Mouse (Mus musculus) neural tube, embryonic 15.5 days (tissue): ENCODE results near the gene Mea1. TPM values are rescaled to one million over a fixed set of nuclear protein-coding genes. Genes with fewer than 3 reads are reported as not detected.

Experiments
- ATAC-seq: fragments of 200-750 bp; cut with Nextera tagmentation; 2 replicates; pipeline ENCODE4 v1.8.0; 2017; ENCODE audit warnings: mild to moderate bottlenecking, moderate TSS enrichment, moderate library complexity; ENCODE audit not compliant: low FRiP score
- H3K27ac ChIP-seq: fragments of 300-500 bp; sonication (generic); replicated peaks from 2 replicates; pipeline ENCODE4 v1.5.1; 2015; ENCODE audit warnings: mild to moderate bottlenecking, inconsistent platforms
- H3K27me3 ChIP-seq: fragments of 300-500 bp; sonication (generic); replicated peaks from 2 replicates; pipeline ENCODE4 v1.6.1; 2015; ENCODE audit warnings: inconsistent platforms
- H3K36me3 ChIP-seq: fragments of 300-500 bp; sonication (generic); 2 replicates; pipeline ENCODE4 v1.6.1; 2015; ENCODE audit warnings: inconsistent platforms
- H3K4me1 ChIP-seq: fragments of 300-500 bp; sonication (generic); 2 replicates; pipeline ENCODE4 v1.6.1; 2015; ENCODE audit warnings: inconsistent platforms
- H3K4me2 ChIP-seq: fragments of 300-500 bp; sonication (generic); 2 replicates; pipeline ENCODE4 v1.6.1; 2015; ENCODE audit warnings: inconsistent platforms, mild to moderate bottlenecking, moderate library complexity
- H3K4me3 ChIP-seq: fragments of 300-500 bp; sonication (generic); replicated peaks from 2 replicates; pipeline ENCODE4 v1.5.1; 2015; ENCODE audit warnings: mild to moderate bottlenecking, inconsistent platforms
- H3K9ac ChIP-seq: fragments of 300-500 bp; sonication (generic); replicated peaks from 2 replicates; pipeline ENCODE4 v1.6.1; 2015; ENCODE audit warnings: mild to moderate bottlenecking, inconsistent platforms
- H3K9me3 ChIP-seq: fragments of 300-500 bp; sonication (generic); replicated peaks from 2 replicates; pipeline ENCODE4 v1.6.1; 2016; ENCODE audit warnings: inconsistent platforms
- WGBS: fragments of 180-500 bp; shearing (Covaris S2); methylation state at CpG from one replicate; pipeline ENCODE4 v1.1.7; 2015; ENCODE audit warnings: mixed read lengths; 5-methylcytosine and 5-hydroxymethylcytosine counted together
- polyA plus RNA-seq: library from polyadenylated mRNA; unstranded; fragments of >200 nt; fragmentation: Nextera tagmentation; extraction: Ambion mirVana; gene quantifications from 2 replicates; pipeline ENCODE4 v1.2.1, GENCODE M21; 2015

Gene Mea1
- polyA plus RNA-seq, 1 experiment from 2014 or later: 308 TPM

DNA sequence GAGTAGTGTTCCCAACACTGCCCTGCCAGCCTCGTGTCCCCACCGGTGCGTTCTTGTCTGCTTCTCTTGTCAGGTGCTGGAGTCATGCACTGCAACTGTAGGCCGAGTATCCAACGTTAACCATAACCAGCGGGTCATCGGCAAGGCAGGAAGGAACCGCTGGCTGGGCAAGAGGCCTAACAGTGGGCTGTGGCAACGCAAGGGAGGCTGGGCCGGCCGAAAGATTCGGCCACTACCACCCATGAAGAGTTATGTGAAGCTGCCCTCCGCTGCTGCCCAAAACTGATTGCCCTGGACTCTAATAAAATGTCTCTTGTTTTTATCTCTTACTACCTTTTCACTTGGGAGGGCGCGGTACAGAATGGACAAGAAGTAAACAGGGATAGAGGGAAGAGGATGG lies 28.8 kb upstream of the Mea1 start:
- H3K36me3 ChIP-seq: peaks cover 31% of the 10 kb centered on the region
- H3K4me1 ChIP-seq: peaks cover 58% of the 10 kb centered on the region
- H3K27ac ChIP-seq: peak overlapping the region; percentile 98
- no peak for ATAC-seq
- peak overlapping the region; percentile 91 for H3K9ac ChIP-seq
- WGBS: 29% methylated on average over 15 of the region's 15 CpGs
- H3K4me2 ChIP-seq: peak overlapping the region; percentile 87
- H3K27me3 ChIP-seq: no peaks in the 10 kb centered on the region
- H3K4me3 ChIP-seq: peak overlapping the region; percentile 72
- no peaks in the 10 kb centered on the region for H3K9me3 ChIP-seq

DNA sequence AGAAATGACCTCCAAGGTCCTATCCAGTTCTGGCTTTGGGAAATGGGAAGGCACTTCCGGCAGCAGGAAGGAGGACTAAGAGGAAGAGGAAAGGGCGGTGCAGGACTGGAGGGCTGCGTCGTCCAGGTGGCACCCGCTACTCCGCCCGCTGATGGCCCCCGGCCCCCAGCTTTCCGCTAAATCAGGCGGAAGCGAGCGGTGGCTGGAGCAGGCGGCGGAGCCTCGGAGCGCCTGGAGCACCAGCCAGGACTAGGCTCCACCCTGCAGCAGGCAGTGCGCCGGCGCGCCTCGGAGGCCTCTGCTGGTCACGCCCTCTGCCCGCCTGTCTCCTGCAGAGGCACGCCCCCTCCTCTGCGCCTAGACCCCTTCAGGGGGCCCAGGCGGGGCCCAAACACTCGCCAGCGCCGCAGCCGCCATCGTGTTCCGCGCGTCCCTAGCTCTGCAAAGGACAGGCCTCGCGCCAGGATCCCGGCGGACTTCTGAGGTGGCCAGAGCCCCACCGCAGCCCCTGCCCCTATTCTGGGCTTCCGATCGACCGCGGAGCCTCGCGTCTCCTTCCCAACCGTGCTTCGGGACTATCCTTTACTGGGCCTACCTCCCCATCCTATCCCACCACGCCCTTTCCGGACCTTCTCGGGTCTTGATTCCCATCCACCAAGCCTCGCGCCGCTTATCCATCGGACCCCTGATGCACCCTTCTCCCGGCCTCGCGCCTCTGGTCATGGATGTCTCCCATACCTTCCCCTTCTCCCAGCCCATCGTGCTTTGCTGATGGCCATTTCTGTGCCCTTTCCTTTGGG lies 28.2 kb upstream of the Mea1 start, which contains the start of gene Cul7:
TSS of gene Cul7 (plus strand) at position 106 of the 800 bp plus-strand sequence.
- Histone ChIP-seq H3K4me2 (peak within 1 kb of the TSS; percentile 87), H3K9me3 (no peaks in the 10 kb centered on the region), H3K4me1 (peaks cover 54% of the 10 kb centered on the region), H3K4me3 (peak within 1 kb of the TSS; percentile 72), H3K36me3 (peaks cover 34% of the 10 kb centered on the region), H3K9ac (peak within 1 kb of the TSS; percentile 91), H3K27ac (peak within 1 kb of the TSS; percentile 98), H3K27me3 (no peaks in the 10 kb centered on the region)
- ATAC-seq: peak; percentile 94
- under 1% methylated on average over 57 of the region's 58 CpGs for WGBS

DNA sequence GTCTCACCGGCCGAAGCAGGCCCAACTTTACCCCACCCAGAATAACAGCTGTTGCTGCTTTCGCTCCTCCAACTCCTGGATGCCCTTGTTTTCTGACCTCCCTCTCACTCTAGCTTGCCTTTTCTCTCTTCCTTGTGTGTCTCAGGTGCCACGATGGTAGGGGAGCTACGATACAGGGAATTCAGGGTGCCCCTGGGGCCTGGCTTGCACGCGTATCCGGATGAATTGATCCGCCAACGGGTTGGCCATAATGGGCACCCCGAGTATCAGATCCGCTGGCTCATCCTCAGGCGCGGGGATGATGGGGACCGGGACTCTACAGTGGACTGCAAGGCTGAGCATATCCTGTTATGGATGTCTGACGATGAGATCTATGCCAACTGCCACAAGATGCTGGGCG lies 27.3 kb upstream of the Mea1 start:
- Histone ChIP-seq H3K27ac (peak overlapping the region; percentile 98), H3K9ac (peak overlapping the region; percentile 91), H3K4me3 (peak overlapping the region; percentile 72), H3K4me2 (peak overlapping the region; percentile 87), H3K36me3 (peaks cover 43% of the 10 kb centered on the region), H3K9me3 (no peaks in the 10 kb centered on the region), H3K4me1 (peaks cover 56% of the 10 kb centered on the region), H3K27me3 (no peaks in the 10 kb centered on the region)
- WGBS: 65% methylated on average over 17 of the region's 17 CpGs
- ATAC-seq: no peak

DNA sequence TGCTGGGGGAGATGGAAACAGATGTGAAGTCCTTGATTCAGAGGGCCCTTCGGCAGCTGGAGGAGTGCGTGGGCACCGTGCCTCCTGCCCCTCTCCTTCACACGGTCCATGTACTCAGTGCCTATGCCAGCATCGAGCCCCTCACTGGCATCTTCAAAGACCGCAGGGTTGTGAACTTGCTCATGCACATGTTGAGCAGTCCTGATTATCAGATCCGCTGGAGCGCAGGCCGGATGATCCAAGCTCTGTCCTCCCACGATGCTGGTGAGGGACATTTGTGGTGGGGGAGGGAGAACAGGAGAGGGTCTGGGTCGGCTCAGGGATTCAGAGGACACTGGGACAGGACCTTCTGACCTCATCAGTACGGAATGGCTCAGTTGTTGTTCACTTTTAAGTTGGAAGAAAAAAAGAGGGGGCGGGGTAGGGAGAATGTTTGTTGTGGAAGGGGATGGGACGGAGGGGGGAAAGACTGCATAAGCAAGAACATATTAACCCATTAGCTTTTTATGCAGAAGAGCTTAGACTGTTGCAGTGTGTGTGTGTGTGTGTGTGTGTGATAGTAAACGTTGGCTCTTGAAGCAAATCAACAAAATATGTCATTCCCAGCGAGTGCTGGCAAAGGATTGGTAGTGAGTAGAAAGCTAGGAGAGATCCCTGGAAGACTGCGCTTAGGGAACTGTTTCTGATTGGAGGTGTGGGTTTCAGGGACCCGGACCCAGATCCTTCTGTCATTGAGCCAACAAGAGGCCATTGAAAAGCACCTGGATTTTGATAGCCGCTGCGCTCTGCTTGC lies 26.6 kb upstream of the Mea1 start:
- Histone ChIP-seq H3K27me3 (no peaks in the 10 kb centered on the region), H3K36me3 (peaks cover 49% of the 10 kb centered on the region), H3K9me3 (no peaks in the 10 kb centered on the region), H3K27ac (peak overlapping the region; percentile 98), H3K4me1 (peaks cover 51% of the 10 kb centered on the region), H3K4me2 (peak overlapping the region; percentile 87), H3K4me3 (peak overlapping the region; percentile 72), H3K9ac (peak overlapping the region; percentile 91)
- ATAC-seq: no peak
- 74% methylated on average over 20 of the region's 20 CpGs for WGBS

DNA sequence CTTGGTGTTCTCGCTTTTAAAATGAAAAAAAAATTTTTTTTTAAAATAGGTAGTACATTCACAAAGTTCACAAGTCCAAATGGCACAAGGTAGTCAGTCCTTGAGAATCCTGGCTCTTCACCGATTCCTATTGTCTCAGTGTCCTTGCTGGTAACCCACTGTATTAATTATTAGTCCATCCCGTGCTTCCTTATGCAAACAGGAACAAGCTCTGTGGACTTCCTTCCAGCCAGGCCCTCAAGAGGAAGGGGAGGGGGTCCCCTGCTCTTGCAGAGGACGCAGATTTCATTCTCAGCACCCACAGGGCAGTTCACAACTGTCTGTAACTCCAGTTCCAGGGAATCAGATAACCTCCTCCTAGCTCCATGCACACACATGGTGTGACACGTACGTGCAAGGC lies 22.5 kb upstream of the Mea1 start:
- Histone ChIP-seq H3K9ac (no peak overlapping the region), H3K9me3 (no peaks in the 10 kb centered on the region), H3K36me3 (peaks cover 84% of the 10 kb centered on the region), H3K27ac (no peak overlapping the region), H3K4me3 (no peak overlapping the region), H3K4me1 (peaks cover 31% of the 10 kb centered on the region), H3K4me2 (no peak overlapping the region), H3K27me3 (no peaks in the 10 kb centered on the region)
- WGBS: 90% methylated on average over 6 of the region's 6 CpGs
- no peak for ATAC-seq

DNA sequence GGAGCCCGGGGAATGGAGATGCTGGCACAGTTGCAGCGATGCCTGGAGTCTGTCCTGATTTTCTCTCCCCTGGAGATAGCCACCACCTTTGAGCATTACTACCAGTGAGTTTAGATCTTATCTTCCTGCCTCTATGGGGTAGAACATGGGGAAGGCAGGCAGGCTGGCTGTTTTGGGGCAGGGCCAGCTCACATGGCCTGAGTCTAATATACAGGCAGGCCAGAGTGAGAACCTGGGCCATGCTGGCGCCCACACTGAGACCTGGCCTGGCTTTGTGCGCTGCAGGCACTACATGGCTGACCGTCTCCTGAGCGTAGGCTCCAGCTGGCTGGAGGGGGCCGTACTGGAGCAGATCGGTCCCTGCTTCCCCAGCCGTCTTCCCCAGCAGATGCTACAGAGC lies 17.2 kb upstream of the Mea1 start:
- no peaks in the 10 kb centered on the region for H3K4me1 ChIP-seq
- peaks cover 97% of the 10 kb centered on the region for H3K36me3 ChIP-seq
- H3K27ac ChIP-seq: no peak overlapping the region
- no peak for ATAC-seq
- WGBS: 95% methylated on average over 9 of the region's 9 CpGs
- no peaks in the 10 kb centered on the region for H3K27me3 ChIP-seq
- no peak overlapping the region for H3K4me2 ChIP-seq
- H3K9me3 ChIP-seq: no peaks in the 10 kb centered on the region
- no peak overlapping the region for H3K9ac ChIP-seq
- H3K4me3 ChIP-seq: no peak overlapping the region

DNA sequence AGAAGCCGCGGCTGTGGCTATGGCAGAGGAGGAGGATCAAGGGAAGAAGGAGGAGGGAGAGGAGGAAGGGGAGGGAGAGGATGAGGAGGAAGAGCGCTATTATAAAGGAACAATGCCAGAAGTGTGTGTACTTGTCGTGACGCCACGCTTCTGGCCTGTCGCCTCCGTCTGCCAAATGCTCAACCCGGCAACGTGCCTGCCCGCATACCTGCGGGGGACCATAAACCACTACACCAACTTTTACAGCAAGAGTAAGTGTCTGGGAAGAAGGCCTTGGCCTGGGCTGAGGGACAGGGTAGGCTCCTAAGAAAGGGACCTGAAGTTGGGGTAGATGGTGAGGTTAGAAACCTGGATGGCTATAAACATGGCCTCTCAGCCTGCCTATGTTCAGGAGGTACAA lies 16.6 kb upstream of the Mea1 start:
- Histone ChIP-seq H3K9me3 (no peaks in the 10 kb centered on the region), H3K4me2 (no peak overlapping the region), H3K27ac (no peak overlapping the region), H3K4me1 (no peaks in the 10 kb centered on the region), H3K36me3 (peaks cover 96% of the 10 kb centered on the region), H3K9ac (no peak overlapping the region), H3K27me3 (no peaks in the 10 kb centered on the region), H3K4me3 (no peak overlapping the region)
- no peak for ATAC-seq
- 92% methylated on average over 12 of the region's 12 CpGs for WGBS

DNA sequence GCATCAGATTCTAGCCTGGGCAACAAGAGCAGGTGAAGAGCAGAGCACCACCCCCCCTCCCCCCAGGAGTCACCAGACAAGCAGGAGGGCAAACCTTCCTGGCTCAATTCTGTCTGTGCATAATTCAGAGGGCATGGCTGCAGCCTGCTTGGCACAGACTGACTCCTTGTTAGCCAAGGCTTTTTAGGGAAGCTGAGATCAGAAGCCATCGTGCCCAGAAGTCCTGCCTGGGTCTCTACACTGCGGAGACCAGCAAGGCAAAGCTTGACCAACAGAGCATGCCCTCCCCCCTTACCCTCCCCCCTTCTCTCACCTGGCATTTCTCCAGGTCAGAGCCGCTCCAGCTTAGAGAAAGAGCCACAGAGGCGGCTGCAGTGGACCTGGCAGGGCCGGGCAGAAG lies 15.9 kb upstream of the Mea1 start:
- H3K4me3 ChIP-seq: no peak overlapping the region
- H3K27me3 ChIP-seq: no peaks in the 10 kb centered on the region
- H3K4me1 ChIP-seq: no peaks in the 10 kb centered on the region
- no peak overlapping the region for H3K27ac ChIP-seq
- 90% methylated on average over 4 of the region's 5 CpGs for WGBS
- H3K9ac ChIP-seq: no peak overlapping the region
- H3K36me3 ChIP-seq: peaks cover 92% of the 10 kb centered on the region
- ATAC-seq: no peak
- no peak overlapping the region for H3K4me2 ChIP-seq
- H3K9me3 ChIP-seq: no peaks in the 10 kb centered on the region

DNA sequence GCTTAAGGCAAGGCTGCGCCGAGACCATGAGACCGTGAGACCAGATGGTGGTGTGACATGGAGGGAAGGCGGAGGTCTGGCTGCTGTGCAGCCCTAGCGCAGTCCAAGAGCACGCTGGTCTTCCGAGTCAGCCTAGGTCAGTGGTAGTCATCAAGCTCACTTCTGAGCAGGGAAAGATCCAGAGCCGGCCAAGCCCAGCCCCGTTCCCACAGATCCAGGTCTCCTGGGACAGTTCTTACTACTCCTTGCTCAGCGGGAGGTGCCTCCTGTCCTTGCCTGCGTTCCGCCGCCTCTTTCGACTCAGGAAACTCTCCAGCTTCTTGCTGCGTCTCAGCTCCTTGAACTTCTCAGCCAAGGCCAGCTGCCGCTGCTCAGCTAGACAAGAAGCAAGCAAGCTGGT lies 10.9 kb upstream of the Mea1 start:
- H3K4me2 ChIP-seq: no peak overlapping the region
- 91% methylated on average over 16 of the region's 16 CpGs for WGBS
- H3K27ac ChIP-seq: no peak overlapping the region
- no peak overlapping the region for H3K4me3 ChIP-seq
- peaks cover 2% of the 10 kb centered on the region for H3K4me1 ChIP-seq
- no peaks in the 10 kb centered on the region for H3K27me3 ChIP-seq
- H3K9me3 ChIP-seq: no peaks in the 10 kb centered on the region
- no peak for ATAC-seq
- H3K9ac ChIP-seq: no peak overlapping the region
- H3K36me3 ChIP-seq: peaks cover 61% of the 10 kb centered on the region

DNA sequence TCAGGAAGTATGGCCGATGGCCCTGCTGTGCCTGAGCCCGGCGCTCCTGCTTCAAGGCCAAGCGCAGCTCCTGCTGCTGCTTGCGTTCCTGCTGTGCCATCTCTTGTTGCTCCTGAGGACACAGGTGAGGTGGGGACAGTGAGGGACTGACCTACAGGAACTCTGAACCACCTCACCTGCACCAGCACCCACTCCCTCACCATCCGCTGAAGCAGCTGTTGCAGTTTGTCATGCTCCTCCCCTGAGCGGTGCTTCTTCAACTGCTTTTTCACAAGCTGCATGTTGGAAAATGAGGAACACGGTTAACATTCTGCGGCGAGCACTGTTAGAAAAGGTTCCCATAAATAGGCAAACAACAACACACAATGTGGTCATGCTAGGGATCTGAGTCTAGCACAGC lies 8.7 kb upstream of the Mea1 start:
- Histone ChIP-seq H3K4me1 (peaks cover 20% of the 10 kb centered on the region), H3K9me3 (no peaks in the 10 kb centered on the region), H3K36me3 (peaks cover 43% of the 10 kb centered on the region), H3K27me3 (no peaks in the 10 kb centered on the region), H3K27ac (no peak overlapping the region), H3K9ac (no peak overlapping the region), H3K4me3 (no peak overlapping the region), H3K4me2 (no peak overlapping the region)
- no peak for ATAC-seq
- 96% methylated on average over 10 of the region's 10 CpGs for WGBS

DNA sequence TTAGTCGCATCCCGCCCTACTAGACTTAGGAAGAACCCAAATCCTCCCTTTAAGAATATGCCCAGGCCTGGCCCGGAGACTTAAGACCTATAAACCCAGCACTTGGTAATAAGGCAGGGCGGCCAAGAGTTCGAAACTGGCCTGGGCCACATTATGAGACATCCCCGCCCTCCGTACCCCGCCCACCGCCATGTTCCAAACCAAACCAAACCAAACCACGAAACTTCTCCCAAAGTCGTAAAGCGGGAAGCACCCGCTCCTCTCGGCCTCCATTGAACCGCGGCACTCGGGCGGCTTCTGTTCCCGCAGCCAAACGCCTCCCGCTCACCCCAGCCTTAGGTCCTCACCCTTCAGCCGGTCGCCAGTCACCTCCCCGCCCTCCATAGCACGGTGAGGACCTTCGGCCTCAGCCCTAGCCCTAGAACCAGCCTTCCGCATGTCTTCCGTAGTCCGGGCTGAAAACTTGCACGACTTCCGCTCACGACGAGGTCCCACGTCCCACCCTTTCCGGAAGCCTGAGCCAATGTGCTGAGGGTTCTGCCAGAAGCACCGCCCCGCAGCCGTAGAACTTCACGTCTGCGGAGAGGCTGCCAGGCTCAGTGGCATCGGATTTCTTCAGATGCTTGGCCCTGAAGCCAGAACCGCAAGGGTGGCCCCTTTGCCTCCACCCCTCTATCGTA lies 4.6 kb upstream of the Mea1 start, which contains the start of gene Rrp36:
TSS of gene Rrp36 (minus strand) at position 503 of the 680 bp plus-strand sequence.
- Histone ChIP-seq H3K9me3 (no peaks in the 10 kb centered on the region), H3K4me3 (peak within 1 kb of the TSS; percentile 85), H3K4me1 (peaks cover 37% of the 10 kb centered on the region), H3K4me2 (peak within 1 kb of the TSS; percentile 92), H3K9ac (peak within 1 kb of the TSS; percentile 71), H3K36me3 (peaks cover 52% of the 10 kb centered on the region), H3K27ac (peak within 1 kb of the TSS; percentile 75), H3K27me3 (no peaks in the 10 kb centered on the region)
- under 1% methylated on average over 43 of the region's 43 CpGs for whole genome bisulfite sequencing
- ATAC-seq: peak; percentile 90
